Mouse (Mus musculus): ENCODE data around the gene Clec2d. TPM values are rescaled to one million over a fixed set of nuclear protein-coding genes. Genes with fewer than 3 reads are reported as not detected.

Gene Clec2d
- polyA plus RNA-seq, 1 experiment from 2014 or later = 0.13 TPM

- DNase-seq (no peak), ATAC-seq (ENCODE audit: low read depth) (no peak)
- no peak overlapping the region for H3K9ac ChIP-seq
- no peak overlapping the region for H3K4me2 ChIP-seq
- H3K36me3 ChIP-seq = no peaks in the 10 kb centered on the region
- WGBS (ENCODE audit: insufficient replicate concordance) = 63% methylated on average over 2 of the region's 2 CpGs
- peaks cover 34% of the 10 kb centered on the region for H3K4me1 ChIP-seq (replicated peaks)
- H3K4me3 ChIP-seq (replicated peaks) = no peak overlapping the region
- no peak overlapping the region for H3K27ac ChIP-seq
- H3K27me3 ChIP-seq = no peaks in the 10 kb centered on the region
- H3K9me3 ChIP-seq (replicated peaks) = no peaks in the 10 kb centered on the region
These were observed 34.6 kb downstream of the Clec2d start for GRCm38 (mm10) chr6:129215053-129215452.

- 53% methylated on average over 7 of the region's 7 CpGs for WGBS (ENCODE audit: insufficient replicate concordance)
- Histone ChIP-seq H3K27me3 (no peaks in the 10 kb centered on the region), H3K9me3 (replicated peaks) (no peaks in the 10 kb centered on the region), H3K36me3 (no peaks in the 10 kb centered on the region), H3K4me1 (replicated peaks) (peaks cover 40% of the 10 kb centered on the region), H3K4me3 (replicated peaks) (no peak overlapping the region), H3K27ac (no peak overlapping the region), H3K4me2 (no peak overlapping the region), H3K9ac (no peak overlapping the region)
- ATAC-seq (ENCODE audit: low read depth) (0 out of 2 replicates have a peak, but pooled peaks have one; percentile 38), DNase-seq (no peak)
These were observed 35.6 kb downstream of the Clec2d start for GRCm38 (mm10) chr6:129215886-129216637.

GRCm38 (mm10) chr6:129216721-129217230 lies 36.4 kb downstream of the Clec2d start:
- H3K27ac ChIP-seq = no peak overlapping the region
- ATAC-seq (ENCODE audit: low read depth) (no peak), DNase-seq (no peak)
- no peaks in the 10 kb centered on the region for H3K36me3 ChIP-seq
- WGBS (ENCODE audit: insufficient replicate concordance) = 65% methylated on average over 3 of the region's 3 CpGs
- H3K27me3 ChIP-seq = no peaks in the 10 kb centered on the region
- H3K9me3 ChIP-seq (replicated peaks) = no peaks in the 10 kb centered on the region
- H3K4me1 ChIP-seq (replicated peaks) = peaks cover 43% of the 10 kb centered on the region
- no peak overlapping the region for H3K4me2 ChIP-seq
- H3K4me3 ChIP-seq (replicated peaks) = no peak overlapping the region
- no peak overlapping the region for H3K9ac ChIP-seq

GRCm38 (mm10) chr6:129218191-129218696 lies 37.8 kb downstream of the Clec2d start:
- Histone ChIP-seq H3K4me3 (replicated peaks) (no peak overlapping the region), H3K9me3 (replicated peaks) (no peaks in the 10 kb centered on the region), H3K36me3 (no peaks in the 10 kb centered on the region), H3K27me3 (no peaks in the 10 kb centered on the region), H3K4me1 (replicated peaks) (peaks cover 50% of the 10 kb centered on the region), H3K4me2 (no peak overlapping the region), H3K27ac (no peak overlapping the region), H3K9ac (no peak overlapping the region)
- DNase-seq (no peak), ATAC-seq (ENCODE audit: low read depth) (no peak)
- WGBS (ENCODE audit: insufficient replicate concordance) = 75% methylated on average over 5 of the region's 5 CpGs

- DNase-seq (peak; percentile 50), ATAC-seq (ENCODE audit: low read depth) (peak; percentile 77)
- Histone ChIP-seq H3K36me3 (no peaks in the 10 kb centered on the region), H3K9ac (no peak overlapping the region), H3K9me3 (replicated peaks) (no peaks in the 10 kb centered on the region), H3K4me3 (replicated peaks) (no peak overlapping the region), H3K27me3 (no peaks in the 10 kb centered on the region), H3K27ac (peak overlapping the region; percentile 50), H3K4me2 (peak overlapping the region; percentile 38), H3K4me1 (replicated peaks) (peaks cover 56% of the 10 kb centered on the region)
- 51% methylated on average over 3 of the region's 3 CpGs for WGBS (ENCODE audit: insufficient replicate concordance)
These were observed 39.6 kb downstream of the Clec2d start for GRCm38 (mm10) chr6:129219897-129220517.

- ATAC-seq (ENCODE audit: low read depth) (peak; percentile 65), DNase-seq (no peak)
- 19% methylated on average over 1 of the region's 1 CpGs for WGBS (ENCODE audit: insufficient replicate concordance)
- no peaks in the 10 kb centered on the region for H3K36me3 ChIP-seq
- H3K4me3 ChIP-seq (replicated peaks) = no peak overlapping the region
- H3K4me1 ChIP-seq (replicated peaks) = peaks cover 48% of the 10 kb centered on the region
- no peak overlapping the region for H3K4me2 ChIP-seq
- H3K27ac ChIP-seq = no peak overlapping the region
- H3K9me3 ChIP-seq (replicated peaks) = no peaks in the 10 kb centered on the region
- no peak overlapping the region for H3K9ac ChIP-seq
- no peaks in the 10 kb centered on the region for H3K27me3 ChIP-seq
These were observed 40.6 kb downstream of the Clec2d start for GRCm38 (mm10) chr6:129221053-129221452.

- ATAC-seq (ENCODE audit: low read depth) (no peak), DNase-seq (no peak)
- H3K9ac ChIP-seq = no peak overlapping the region
- H3K9me3 ChIP-seq (replicated peaks) = no peaks in the 10 kb centered on the region
- H3K4me3 ChIP-seq (replicated peaks) = no peak overlapping the region
- H3K27ac ChIP-seq = no peak overlapping the region
- no peaks in the 10 kb centered on the region for H3K27me3 ChIP-seq
- WGBS (ENCODE audit: insufficient replicate concordance) = 79% methylated on average over 3 of the region's 3 CpGs
- H3K4me2 ChIP-seq = no peak overlapping the region
- H3K4me1 ChIP-seq (replicated peaks) = peaks cover 42% of the 10 kb centered on the region
- H3K36me3 ChIP-seq = no peaks in the 10 kb centered on the region
These were observed 41.9 kb downstream of the Clec2d start for GRCm38 (mm10) chr6:129222188-129222800.

- H3K4me1 ChIP-seq (replicated peaks) = peaks cover 38% of the 10 kb centered on the region
- ATAC-seq (ENCODE audit: low read depth) = peak; percentile 55
- H3K9me3 ChIP-seq (replicated peaks) = no peaks in the 10 kb centered on the region
These were observed 43.2 kb downstream of the Clec2d start for GRCm38 (mm10) chr6:129223611-129224010.

GRCm38 (mm10) chr6:129224090-129224489 lies 43.7 kb downstream of the Clec2d start:
- Histone ChIP-seq H3K4me3 (replicated peaks) (no peak overlapping the region), H3K4me2 (no peak overlapping the region), H3K4me1 (replicated peaks) (peaks cover 42% of the 10 kb centered on the region), H3K36me3 (no peaks in the 10 kb centered on the region), H3K27ac (no peak overlapping the region), H3K9ac (no peak overlapping the region), H3K9me3 (replicated peaks) (no peaks in the 10 kb centered on the region), H3K27me3 (no peaks in the 10 kb centered on the region)
- ATAC-seq (ENCODE audit: low read depth) (peak; percentile 52), DNase-seq (no peak)
- 60% methylated on average over 1 of the region's 1 CpGs for WGBS (ENCODE audit: insufficient replicate concordance)

More at GRCm38 (mm10) chr6:129223611-129224010, 43.2 kb downstream of the Clec2d start:
- no peaks in the 10 kb centered on the region for H3K36me3 ChIP-seq
- H3K27me3 ChIP-seq = no peaks in the 10 kb centered on the region
- no peak overlapping the region for H3K4me2 ChIP-seq
- peak overlapping the region; percentile 8; the same call in 1 of the 2 replicates for H3K27ac ChIP-seq
- no peak overlapping the region for H3K4me3 ChIP-seq (replicated peaks)
- no peak for DNase-seq
- 14% methylated on average over 2 of the region's 2 CpGs for WGBS (ENCODE audit: insufficient replicate concordance)
- H3K9ac ChIP-seq = no peak overlapping the region

- 76% methylated on average over 2 of the region's 2 CpGs for WGBS (ENCODE audit: insufficient replicate concordance)
- no peak overlapping the region for H3K27ac ChIP-seq
These were observed 44.7 kb downstream of the Clec2d start for GRCm38 (mm10) chr6:129225078-129225477.

More at GRCm38 (mm10) chr6:129225078-129225477, 44.7 kb downstream of the Clec2d start:
- Histone ChIP-seq H3K9me3 (replicated peaks) (no peaks in the 10 kb centered on the region), H3K4me3 (replicated peaks) (no peak overlapping the region), H3K4me2 (no peak overlapping the region), H3K36me3 (no peaks in the 10 kb centered on the region), H3K9ac (no peak overlapping the region), H3K4me1 (replicated peaks) (peaks cover 43% of the 10 kb centered on the region), H3K27me3 (no peaks in the 10 kb centered on the region)
- ATAC-seq (ENCODE audit: low read depth) (no peak), DNase-seq (no peak)
